Mouse (Mus musculus): ENCODE data around the gene Tm7sf2. TPM values are rescaled to one million over a fixed set of nuclear protein-coding genes. Genes with fewer than 3 reads are reported as not detected.
"Not testable (repeated sequence)": the region's sequence is repeated elsewhere in the genome, so short reads cannot be mapped to it uniquely, and the experiment has no call there.

Tm7sf2 gene
- polyA plus RNA-seq, 1 experiment from 2014 or later: 13.4 TPM

GRCm38 (mm10) chr19:6047899-6048166 lies 20.3 kb downstream of the Tm7sf2 start:
- H3K36me3 ChIP-seq (ENCODE audit: control insufficient read depth, insufficient read depth): peaks cover 46% of the 10 kb centered on the region
- peak overlapping the region; percentile 87 for H3K4me3 ChIP-seq (ENCODE audit: low read depth, low read length)
- peak overlapping the region; percentile 90 for H3K4me2 ChIP-seq (replicated peaks; ENCODE audit: low read depth)
- WGBS: 72% methylated on average over 8 of the region's 8 CpGs
- no peak for ATAC-seq
- 0 out of 2 replicates have a peak overlapping the region, but pooled peaks have one; percentile 97 for H3K27ac ChIP-seq (ENCODE audit: low read depth, low read length)
- no peak for TF ChIP-seq CTCF (IDR thresholded peaks at IDR 0.05; ENCODE audit: low read depth)
- H3K9ac ChIP-seq (ENCODE audit: low read depth, low read length): peak overlapping the region; percentile 77
- H3K4me1 ChIP-seq (replicated peaks; ENCODE audit: control insufficient read depth, insufficient read depth, low read length): no peaks in the 10 kb centered on the region; the same call in 1 of the 2 replicates
- H3K9me3 ChIP-seq (ENCODE audit: control insufficient read depth): no peaks in the 10 kb centered on the region
- no peaks in the 10 kb centered on the region for H3K27me3 ChIP-seq (replicated peaks; ENCODE audit: control insufficient read depth, insufficient read depth, low read length)

- H3K4me3 ChIP-seq (ENCODE audit: low read depth, low read length): peak overlapping the region; percentile 87
- H3K36me3 ChIP-seq (ENCODE audit: control insufficient read depth, insufficient read depth): peaks cover 41% of the 10 kb centered on the region
- no peaks in the 10 kb centered on the region for H3K27me3 ChIP-seq (replicated peaks; ENCODE audit: control insufficient read depth, insufficient read depth, low read length)
- peak overlapping the region; percentile 97 for H3K27ac ChIP-seq (ENCODE audit: low read depth, low read length)
- H3K9me3 ChIP-seq (ENCODE audit: control insufficient read depth): no peaks in the 10 kb centered on the region
- H3K9ac ChIP-seq (ENCODE audit: low read depth, low read length): peak overlapping the region; percentile 77
- H3K4me2 ChIP-seq (replicated peaks; ENCODE audit: low read depth): peak overlapping the region; percentile 90
- 0 out of 2 replicates have a peak, but pooled peaks have one; percentile 18 for TF ChIP-seq CTCF (IDR thresholded peaks at IDR 0.05; ENCODE audit: low read depth)
- no peaks in the 10 kb centered on the region; the same call in 1 of the 2 replicates for H3K4me1 ChIP-seq (replicated peaks; ENCODE audit: control insufficient read depth, insufficient read depth, low read length)
- ATAC-seq: peak; percentile 26
- 1% methylated on average over 43 of the region's 44 CpGs for WGBS
These were observed 20.8 kb downstream of the Tm7sf2 start for GRCm38 (mm10) chr19:6047154-6047898.

- H3K4me1 ChIP-seq (replicated peaks; ENCODE audit: control insufficient read depth, insufficient read depth, low read length): no peaks in the 10 kb centered on the region; the same call in 1 of the 2 replicates
- H3K36me3 ChIP-seq (ENCODE audit: control insufficient read depth, insufficient read depth): peaks cover 33% of the 10 kb centered on the region
- 0 out of 2 replicates have a peak, but pooled peaks have one; percentile 10 for TF ChIP-seq CTCF (IDR thresholded peaks at IDR 0.05; ENCODE audit: low read depth)
- peak within 1 kb of the TSS; percentile 77 for H3K9ac ChIP-seq (ENCODE audit: low read depth, low read length)
- no peaks in the 10 kb centered on the region for H3K27me3 ChIP-seq (replicated peaks; ENCODE audit: control insufficient read depth, insufficient read depth, low read length)
- WGBS: under 1% methylated on average over 65 of the region's 65 CpGs
- H3K27ac ChIP-seq (ENCODE audit: low read depth, low read length): peak within 1 kb of the TSS; percentile 97
- ATAC-seq: peak; percentile 87
- peak within 1 kb of the TSS; percentile 87 for H3K4me3 ChIP-seq (ENCODE audit: low read depth, low read length)
- H3K4me2 ChIP-seq (replicated peaks; ENCODE audit: low read depth): peak within 1 kb of the TSS; percentile 90
- no peaks in the 10 kb centered on the region for H3K9me3 ChIP-seq (ENCODE audit: control insufficient read depth)
These were observed 21.6 kb downstream of the Tm7sf2 start, which contains the start of gene Syvn1 for GRCm38 (mm10) chr19:6046294-6047153. Syvn1 (plus strand) TSS chr19:6046576.

- Histone ChIP-seq H3K9me3 (ENCODE audit: control insufficient read depth) (no peaks in the 10 kb centered on the region), H3K27ac (ENCODE audit: low read depth, low read length) (peak overlapping the region; percentile 97), H3K4me2 (replicated peaks; ENCODE audit: low read depth) (peak overlapping the region; percentile 90), H3K4me1 (replicated peaks; ENCODE audit: control insufficient read depth, insufficient read depth, low read length) (no peaks in the 10 kb centered on the region; the same call in 1 of the 2 replicates), H3K36me3 (ENCODE audit: control insufficient read depth, insufficient read depth) (peaks cover 24% of the 10 kb centered on the region), H3K4me3 (ENCODE audit: low read depth, low read length) (peak overlapping the region; percentile 87), H3K27me3 (replicated peaks; ENCODE audit: control insufficient read depth, insufficient read depth, low read length) (no peaks in the 10 kb centered on the region), H3K9ac (ENCODE audit: low read depth, low read length) (peak overlapping the region; percentile 64)
- peak; percentile 48 for TF ChIP-seq CTCF (IDR thresholded peaks at IDR 0.05; ENCODE audit: low read depth)
- ATAC-seq: peak; percentile 34
- 12% methylated on average over 20 of the region's 20 CpGs for WGBS
These were observed 22.5 kb downstream of the Tm7sf2 start for GRCm38 (mm10) chr19:6045366-6046293.

- TF ChIP-seq CTCF (IDR thresholded peaks at IDR 0.05; ENCODE audit: low read depth): peak; percentile 68
- H3K4me1 ChIP-seq (replicated peaks; ENCODE audit: control insufficient read depth, insufficient read depth, low read length); H3K36me3 ChIP-seq (ENCODE audit: control insufficient read depth, insufficient read depth); H3K4me2 ChIP-seq (replicated peaks; ENCODE audit: low read depth); H3K27ac ChIP-seq (ENCODE audit: low read depth, low read length); H3K9ac ChIP-seq (ENCODE audit: low read depth, low read length); H3K4me3 ChIP-seq (ENCODE audit: low read depth, low read length); H3K9me3 ChIP-seq (ENCODE audit: control insufficient read depth); ATAC-seq; H3K27me3 ChIP-seq (replicated peaks; ENCODE audit: control insufficient read depth, insufficient read depth, low read length): not testable (repeated sequence)
- 40% methylated on average over 4 of the region's 4 CpGs for WGBS
These were observed 24.1 kb downstream of the Tm7sf2 start for GRCm38 (mm10) chr19:6044102-6044501.

Measured in intestine, postnatal 0 days (tissue).